Mouse (Mus musculus): Measurements from ENCODE around the gene Xpnpep2.

Xpnpep2 gene

DNA sequence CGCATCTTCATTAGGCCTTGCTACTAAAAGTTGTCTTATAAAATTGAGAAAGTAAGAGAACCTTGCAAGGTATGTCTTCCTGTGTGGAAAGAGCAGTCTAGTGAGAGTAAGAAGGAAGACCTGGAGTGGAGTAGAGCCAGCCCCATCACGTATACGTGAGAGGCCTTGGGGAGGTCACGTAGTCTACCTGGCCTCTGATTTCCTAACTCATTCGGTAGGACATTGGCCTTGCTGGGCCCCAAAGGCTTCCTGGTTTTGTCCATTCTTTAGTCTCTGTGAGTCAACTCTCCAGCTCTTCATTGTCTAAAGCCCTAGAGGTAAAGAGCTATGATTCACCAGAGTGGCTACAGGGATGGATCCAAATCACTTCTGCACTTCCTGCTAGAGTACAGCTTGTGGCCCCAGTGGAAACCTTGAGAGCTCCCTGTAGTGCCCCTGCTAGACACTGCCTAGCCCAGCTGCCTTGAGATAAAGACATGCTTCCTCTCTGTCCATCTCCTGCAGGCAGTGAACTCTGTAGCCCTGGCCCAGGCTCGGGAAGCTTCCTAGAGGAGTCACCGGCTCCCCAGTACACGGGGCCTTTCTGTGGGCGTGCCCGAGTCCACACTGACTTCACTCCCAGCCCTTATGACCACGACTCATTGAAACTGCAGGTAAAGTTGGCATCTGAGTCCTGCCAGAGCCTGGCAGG lies 49.8 kb downstream of the Xpnpep2 start:
- DNase-seq (ENCODE audit: low read depth, low spot score), result no peak

DNA sequence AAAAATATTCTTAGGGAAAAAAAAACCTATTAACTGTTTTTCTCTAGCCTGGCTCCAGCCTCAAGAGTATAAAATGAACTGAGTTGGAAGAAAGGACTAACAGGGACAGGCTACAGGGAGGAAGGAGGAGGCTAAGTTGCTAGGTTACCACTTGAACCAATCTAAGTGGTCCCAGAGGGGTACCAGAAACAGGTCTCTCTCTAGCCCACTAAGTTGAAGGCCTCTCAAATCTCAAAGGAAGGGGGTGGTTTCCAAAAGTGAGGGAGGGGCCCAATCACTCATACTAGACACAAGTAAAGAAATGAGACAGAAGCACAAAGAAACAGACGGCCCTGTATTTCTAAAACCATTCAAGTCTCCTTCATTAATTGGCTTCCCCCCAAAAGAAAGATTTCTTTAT lies 61.4 kb downstream of the Xpnpep2 start:
- no peak for DNase-seq (ENCODE audit: low read depth, low spot score)

DNA sequence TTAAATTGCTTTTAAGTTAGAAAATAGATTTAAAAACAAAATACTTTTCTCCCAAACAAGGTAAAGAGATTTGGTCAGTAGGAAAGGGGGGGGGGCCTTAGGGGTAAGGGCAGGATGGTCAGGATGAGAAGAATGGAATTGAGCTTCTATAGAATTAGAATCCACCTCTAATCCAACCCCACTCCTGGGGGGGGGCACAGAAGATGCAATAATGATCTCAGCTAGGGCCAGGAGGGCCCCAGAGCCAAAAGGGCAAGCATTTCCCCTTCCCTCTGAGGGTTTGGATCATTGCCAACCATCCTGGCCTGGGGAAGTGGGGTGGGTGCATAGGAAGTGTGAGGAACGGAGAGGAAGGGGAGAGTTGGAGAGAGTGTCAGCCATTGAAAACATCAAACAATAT lies 61.8 kb downstream of the Xpnpep2 start:
- DNase-seq (ENCODE audit: low read depth, low spot score), result no peak

DNA sequence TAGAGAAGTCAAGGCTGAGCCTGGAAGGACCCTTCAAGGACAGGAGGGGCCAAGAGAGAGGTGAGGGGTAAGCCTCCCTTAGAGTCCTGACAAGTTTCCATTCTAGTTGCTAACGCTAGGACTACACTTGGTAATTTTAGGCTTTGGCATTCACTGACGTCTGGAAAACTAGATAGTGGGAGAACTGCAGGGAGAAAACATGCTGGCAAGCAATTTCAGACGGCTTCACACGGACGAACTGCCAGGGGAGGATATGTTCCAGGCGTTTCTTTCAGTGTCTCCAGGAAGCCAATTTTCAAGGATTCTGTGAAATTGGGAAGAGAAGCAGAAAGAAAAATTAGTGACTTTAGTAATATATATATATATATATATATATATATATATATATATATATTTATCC lies 73.3 kb downstream of the Xpnpep2 start:
- no peak for DNase-seq (ENCODE audit: low read depth, low spot score)

DNA sequence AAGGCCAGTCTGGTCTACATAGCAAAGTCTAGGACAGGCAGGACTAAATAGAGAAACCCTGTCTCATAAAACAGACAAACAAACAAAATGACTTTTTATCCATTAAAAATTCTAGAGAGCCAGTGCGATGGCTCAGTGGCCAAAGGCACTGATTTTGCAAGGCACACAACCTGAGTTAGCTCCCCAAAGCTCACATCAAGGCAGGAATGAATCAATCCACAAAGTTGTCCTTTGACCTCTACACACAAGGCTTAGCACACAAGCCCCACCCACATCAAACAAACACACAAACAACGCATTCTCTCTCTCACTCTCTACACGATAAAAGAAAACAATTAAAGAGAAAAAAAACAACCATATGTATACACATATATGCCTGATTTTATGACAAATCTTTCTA lies 76.2 kb downstream of the Xpnpep2 start:
- no peak for DNase-seq (ENCODE audit: low read depth, low spot score)
